Mouse (Mus musculus): Measurements from ENCODE around the gene Nhlrc1.

Nhlrc1 gene

DNA sequence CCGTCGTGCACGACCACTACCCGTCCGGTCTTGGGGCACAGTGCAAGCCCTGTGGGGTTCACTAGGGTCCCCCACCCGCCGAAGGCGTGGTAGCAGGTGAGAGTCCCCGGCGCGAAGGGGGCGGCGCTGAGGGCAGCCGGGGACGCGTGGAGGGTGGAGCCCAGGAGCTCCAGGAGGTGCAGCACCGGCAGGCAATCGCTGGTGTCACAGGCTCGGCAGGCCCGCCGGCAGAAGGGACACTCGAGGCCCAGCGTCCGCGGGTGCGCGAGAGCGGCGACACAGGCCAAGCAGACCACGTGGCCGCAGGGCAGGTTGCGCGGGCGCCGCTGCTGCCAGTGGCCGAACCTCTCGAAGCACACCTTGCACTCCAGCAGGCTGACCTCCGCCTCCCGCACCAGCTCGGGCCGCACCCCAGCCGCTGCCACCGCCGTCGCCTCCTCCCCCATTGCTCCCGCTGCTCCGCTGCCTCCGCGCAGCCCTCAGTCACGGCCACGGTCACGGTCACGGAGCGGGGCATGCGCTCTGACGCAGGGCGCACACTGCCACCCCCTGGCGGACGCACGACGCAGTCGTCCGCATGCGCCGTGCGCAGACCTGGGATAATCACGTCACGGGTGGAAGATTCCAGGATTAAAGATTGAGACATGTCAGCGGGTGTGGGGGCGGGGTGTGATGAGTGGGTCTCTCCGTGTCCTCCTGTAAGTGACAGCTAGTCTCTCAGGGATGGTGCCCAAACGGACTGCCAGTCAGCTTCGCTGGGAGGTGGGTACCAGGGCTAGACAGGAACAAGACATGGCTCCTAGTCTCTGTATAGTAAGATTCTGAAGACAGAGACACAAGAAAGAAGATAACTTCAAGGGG lies at the start of gene Nhlrc1:
Gene Nhlrc1 (minus strand): TSS at position 517 of the 861 bp plus-strand sequence.
- peak; percentile 98 for DNase-seq

DNA sequence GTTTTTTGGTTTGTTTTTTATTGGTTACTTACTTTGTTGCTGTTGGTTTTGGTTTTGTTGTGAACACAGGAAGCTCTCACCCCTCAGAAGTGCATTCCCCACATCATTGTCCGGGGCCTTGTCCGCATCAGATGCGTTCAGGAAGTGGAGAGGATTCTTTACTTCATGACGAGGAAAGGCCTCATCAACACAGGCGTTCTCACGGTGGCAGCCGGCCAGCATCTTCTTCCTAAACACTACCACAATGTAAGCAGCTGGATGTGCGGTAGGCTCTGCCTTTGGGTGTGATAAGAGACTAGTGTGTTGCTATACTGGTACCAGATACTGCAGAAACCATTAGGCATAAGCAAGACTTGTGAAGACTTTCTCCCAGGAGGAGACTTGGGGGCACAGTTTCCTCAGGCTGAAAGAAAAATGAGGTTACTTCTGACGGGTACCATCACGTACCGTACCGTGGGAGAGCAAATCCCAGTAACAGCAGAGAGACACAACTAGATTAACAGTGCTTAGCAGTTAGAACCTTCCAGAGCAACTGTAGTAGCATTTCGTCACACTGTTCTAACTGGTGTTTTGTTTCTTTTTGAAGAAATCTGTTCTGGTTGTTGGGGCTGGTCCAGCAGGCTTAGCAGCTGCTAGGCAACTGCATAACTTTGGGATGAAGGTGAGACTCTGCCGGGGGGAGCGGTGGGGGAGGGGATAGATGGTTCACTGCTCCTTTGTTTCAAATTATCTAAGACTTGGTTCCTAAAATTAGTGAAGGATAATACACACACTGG lies 49.5 kb upstream of the Nhlrc1 start:
- peak; percentile 71 for DNase-seq

DNA sequence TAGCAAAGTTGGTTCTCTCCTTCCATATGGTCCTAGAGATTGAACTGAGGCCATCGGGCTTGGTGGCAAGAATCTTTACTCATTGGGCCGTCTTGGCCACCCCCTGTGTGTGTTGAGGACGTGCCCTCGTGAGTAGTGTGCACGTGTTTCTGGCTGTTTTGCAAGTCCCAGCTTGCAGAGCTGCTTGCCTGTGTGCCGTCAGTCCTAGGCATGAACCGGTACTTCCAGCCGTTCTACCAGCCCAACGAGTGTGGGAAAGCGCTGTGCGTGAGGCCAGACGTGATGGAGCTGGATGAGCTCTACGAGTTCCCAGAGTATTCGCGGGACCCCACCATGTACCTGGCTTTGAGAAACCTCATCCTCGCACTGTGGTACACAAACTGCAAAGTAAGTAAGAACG lies 48.1 kb upstream of the Nhlrc1 start:
- DNase-seq: peak; percentile 85

DNA sequence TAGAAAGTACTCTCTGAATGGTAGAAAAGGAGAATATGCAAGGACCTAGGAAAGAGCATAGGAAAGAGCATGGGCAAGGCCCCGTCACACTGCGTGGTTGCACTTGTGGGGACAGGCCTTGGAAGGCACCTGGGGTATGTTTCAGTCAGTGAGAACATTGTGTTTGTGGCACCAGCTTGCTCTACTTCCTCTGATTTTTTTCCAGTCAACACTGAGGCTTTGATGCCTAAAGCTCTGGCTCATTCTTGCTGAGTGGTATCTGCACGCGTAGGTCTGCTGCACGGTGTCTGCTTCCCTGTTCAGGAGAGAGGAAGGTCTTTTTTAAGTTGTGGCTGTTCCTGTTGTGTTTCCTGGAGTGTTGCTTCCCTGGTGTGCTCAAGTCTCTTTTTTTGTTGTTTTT lies 42.1 kb upstream of the Nhlrc1 start:
- DNase-seq: no peak

DNA sequence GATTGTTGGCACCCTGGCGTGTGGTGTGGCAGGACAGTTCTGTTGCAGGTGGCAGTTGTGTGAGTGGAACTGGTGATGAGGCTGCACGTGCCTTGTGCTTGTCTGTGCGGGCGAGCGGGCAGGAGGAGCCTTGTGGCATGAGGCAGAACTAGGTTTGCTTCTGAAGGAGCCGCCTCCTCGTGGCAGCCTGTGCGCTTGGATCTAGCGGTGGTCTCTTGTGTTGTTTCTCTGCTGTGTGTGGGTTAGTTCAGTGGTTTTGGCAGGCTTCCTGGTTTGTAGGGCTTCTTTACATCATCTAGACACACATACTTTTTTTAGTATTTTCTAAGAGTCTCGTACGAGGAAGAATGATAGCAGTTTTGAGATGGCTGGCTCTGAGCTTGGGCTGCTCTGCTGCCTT lies 41.5 kb upstream of the Nhlrc1 start:
- DNase-seq: no peak

DNA sequence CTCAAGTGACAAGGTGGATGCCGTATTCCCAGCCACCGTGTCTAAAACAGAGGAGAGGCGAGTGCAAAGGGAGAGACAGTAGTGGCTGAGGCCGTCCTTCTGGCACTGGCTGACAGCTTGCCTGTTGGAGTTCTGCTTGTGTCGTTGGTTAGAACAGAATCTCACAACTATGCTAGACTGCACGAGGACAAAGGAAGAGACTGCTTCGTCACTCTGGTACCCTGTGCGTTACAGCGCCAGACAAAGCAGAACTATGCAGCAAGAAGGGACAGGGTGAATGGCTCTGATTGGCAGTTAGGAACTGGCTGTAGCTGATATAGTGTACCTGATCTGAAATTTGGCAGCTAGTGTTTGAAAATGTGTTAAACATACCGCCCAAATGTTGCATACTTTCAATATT lies 39.3 kb upstream of the Nhlrc1 start:
- no peak for DNase-seq

DNA sequence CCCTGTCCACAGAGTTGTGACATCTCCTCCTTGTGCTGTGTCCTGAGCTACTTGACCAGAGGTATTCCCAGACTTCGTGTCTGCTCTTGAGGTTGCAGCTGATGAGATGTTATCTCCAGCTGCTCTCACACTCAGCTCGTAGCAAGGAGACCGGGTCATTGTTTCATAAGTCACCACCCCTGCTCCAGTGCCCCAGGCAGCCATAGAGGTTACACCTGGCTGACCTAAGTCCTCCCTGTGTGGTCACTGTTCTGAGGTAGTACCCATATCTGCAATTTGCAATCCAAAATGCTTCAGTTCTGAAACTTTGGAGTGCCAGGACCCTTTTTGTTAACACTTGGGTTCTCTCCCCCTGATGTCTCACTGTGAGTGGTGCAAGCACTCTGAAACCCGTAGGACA lies 35.4 kb upstream of the Nhlrc1 start:
- DNase-seq: no peak

DNA sequence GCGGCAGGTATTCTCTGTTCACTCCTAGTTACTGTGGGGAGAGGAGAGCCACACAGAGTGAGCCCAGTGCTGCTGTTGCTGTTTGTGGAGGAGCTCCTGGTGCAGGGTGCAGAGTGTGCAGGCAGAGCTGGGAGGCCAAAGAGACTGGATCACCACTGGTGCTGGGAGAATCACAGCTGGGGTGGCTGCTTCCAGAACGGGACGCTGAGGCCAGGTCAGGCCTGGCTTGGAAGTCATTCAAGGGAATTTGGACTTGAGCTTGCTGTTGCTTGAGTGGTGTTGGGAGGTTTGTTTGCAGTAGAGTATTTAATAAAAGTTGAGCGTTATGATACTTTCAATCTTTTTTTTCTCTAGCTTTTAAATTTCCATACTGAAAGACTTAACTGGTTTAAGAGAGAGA lies 33.3 kb upstream of the Nhlrc1 start:
- no peak for DNase-seq

DNA sequence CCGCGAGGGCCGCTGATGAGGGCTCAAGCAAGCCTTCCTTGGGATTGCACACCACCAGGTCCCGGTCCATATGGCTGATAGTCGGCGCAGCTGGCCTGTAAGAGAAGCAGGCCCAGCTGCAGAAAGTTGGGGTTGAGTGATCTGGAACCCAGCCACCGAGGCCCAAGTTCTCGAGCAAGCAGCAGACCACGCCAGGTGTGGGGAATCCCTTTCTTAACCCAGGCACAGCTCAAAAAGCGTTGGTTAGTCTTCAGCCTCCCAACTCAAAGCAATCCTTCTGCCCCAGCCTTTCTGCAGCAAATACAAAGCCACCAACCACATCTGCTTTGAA lies 29.9 kb upstream of the Nhlrc1 start, which contains the start of gene Tpmt:
Gene Tpmt (minus strand): TSS at position 121 of the 331 bp plus-strand sequence.
- no peak for DNase-seq

DNA sequence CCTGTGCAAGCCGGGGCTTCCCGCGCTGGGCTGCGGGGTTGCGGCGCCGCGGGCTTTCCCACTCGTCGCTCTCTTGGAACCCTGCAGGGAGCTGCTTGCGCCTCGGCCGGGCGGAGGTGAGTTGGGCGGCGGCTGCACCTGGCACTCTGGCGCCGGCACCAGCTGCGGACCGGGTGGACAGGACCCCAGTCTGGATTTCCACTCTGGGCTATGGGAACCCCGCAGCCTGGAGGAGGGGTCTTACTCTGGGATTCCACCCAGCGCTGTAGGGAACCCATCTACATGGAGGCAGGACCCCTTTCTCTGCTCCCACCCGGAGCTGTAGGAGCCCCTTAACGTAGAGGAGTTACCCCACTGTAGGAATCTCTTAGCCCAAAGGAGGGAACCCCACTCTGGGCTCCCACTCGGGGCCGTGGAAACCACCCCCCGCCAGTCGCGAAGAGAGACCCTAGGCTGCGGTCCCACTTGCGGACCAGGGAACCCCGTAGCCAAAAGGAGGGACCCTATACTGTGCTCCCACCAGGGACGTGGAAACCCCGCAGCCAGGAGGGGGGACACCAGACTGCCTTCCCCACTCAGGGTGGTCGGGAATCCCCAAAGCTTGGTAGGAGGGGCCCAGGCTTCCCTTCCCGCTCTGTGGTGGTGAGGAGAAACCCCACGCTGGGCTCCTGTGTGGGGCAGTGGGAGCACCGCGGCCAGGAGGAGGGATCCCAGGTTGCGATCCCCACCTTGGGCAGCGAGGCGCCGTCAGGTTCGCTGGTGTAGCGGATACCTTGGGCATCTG lies 29.4 kb upstream of the Nhlrc1 start:
- peak; percentile 96 for DNase-seq

DNA sequence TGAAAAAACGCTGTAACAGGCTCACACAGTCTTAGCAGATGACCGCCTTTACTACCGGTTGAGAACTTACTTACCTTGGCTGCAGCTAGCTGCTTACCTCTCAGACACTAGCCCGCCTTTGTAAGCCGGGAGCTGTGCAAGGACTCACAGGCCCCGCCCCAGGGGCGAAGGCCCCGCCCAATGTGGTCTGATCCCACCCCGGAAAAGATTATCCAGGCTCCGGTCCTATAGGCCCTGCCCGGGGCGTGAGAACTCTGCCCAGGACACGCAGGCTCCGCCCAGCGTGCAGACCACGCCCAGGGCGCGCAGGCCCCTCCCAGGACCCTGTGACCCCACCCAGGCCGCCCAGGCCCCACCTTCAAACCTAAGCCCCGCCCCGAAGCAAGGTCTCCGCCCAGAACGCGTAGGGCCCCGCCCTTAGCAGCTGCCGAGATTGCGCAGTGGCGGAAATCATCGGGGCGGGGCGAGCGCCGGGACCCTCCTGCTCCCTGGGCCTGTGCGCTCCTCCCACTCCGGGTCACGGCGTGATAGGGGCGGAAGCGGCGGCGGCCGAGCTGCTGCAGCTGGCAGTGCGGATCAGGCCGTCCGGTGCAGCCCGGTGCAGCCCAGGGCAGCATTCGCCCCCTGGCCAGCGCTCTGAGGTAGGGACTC lies 28.5 kb upstream of the Nhlrc1 start, which contains the start of gene Kdm1b:
Gene Kdm1b (plus strand): TSS at position 470 of the 651 bp plus-strand sequence.
- DNase-seq: peak; percentile 100

DNA sequence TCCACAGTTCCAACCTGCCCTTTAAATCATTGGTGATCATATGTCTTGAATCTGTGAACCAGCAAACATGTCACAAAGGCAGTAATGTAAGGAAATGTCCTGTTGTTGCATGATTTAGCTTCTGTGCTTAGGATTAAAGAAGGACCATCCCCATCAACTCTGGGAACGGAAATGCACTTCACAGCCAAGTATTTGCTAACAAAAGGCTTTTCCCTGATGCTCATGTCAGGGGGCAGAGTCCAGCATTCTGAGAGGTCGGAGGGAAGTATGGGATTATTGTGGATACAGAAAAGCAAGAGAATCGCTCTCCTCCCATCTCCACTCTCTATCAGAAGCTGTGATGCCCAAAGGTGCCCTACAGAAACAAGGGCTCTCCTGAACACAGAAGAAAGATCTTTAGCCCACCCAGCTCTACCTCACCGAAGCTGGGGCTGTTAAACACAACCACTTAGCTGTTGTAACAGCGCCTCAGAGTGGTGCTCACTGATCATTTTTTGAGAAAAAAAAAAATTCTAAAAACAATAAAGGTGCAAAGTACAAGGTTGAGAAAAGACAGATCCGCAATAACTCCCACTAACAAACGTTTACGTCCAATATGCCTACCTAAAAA lies 27.5 kb upstream of the Nhlrc1 start:
- no peak for DNase-seq

DNA sequence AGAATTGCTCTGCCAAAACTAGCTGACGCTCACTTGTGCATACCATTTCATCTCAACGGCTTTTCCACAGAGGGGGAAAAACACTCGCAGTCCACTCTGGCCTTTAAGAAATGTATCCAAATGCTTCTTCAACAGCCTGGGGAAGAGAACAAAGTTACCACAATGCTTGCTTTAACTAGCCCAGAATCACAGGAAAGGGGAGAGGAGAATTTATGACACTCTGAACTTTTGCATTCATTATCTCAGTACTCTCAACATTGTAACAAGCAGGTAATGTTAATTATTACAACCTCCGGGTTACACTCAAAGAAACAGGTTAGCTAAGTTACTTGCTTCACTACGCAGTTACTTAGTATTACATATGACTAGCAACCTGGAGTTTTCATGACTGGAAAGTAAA lies 25.4 kb upstream of the Nhlrc1 start:
- no peak for DNase-seq

DNA sequence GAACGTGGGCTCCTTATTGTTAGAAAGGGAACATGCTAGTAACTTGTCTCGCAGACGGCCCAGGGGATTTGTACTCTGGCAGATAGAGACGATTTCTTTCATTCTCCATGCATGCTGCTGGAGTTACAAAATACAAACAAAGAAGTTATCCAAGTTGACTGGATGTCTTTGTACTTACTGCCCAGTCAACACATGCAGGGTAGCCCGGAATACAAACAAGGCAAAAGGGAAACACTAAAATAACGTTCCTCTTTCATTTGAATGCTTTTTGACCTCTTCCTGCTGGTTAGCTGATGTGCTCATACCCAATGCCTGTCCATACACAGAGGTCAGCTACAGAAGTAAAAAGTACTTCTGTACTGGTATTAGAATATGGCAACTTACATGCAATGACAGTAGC lies 23.3 kb upstream of the Nhlrc1 start:
- DNase-seq: no peak

DNA sequence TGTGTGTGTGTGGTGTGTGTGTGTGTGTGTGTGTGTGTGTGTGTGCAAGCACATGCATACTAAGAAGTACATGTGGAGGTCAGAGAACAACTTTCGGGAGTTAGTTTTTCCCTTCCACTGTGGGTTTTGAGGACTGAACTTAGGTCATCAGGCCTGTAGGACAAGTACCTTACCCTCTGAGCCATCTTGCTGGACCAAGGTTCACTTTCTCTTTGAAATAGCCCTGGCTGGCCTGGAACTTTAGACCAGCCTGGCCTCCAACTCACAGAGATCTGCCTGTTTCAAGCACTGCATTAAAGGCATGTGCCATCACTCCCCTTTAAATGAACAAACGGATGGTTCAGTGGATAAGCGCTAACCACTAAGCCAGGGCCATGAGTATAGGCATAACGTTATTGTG lies 19.0 kb upstream of the Nhlrc1 start:
- DNase-seq: no peak

DNA sequence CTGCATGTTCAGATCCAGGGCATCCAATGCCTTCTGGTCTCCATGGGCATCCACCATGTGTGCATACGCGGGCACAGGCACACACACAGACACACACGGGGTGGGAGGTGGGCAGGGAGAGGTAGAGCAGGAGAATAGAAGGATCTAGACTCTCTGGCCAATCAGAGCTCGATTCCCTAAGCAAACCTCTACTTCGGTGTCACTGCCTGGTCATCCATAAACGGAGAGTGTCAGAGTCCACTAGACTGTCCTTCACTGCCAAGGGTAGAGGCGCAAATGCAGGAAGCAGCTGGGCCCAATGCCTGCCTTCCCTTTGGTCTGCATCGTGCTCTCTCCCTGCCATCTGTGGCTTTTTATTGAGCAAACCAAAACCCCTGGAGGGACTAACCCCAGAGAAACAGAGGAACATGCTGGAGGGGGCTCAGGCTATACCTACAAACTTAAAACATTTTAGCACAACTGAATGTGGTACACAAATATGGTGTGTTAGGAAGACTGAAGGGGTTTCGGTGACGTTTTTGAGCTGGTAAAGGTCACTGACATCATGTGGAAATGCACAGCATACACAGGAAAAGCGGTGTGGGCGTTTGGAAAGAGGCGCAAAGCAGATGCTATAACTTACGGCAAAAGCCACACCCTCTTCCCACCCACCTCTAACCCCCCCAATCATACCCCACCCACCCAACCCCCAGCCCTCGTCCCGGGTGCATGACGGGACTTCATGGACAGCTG lies 15.9 kb upstream of the Nhlrc1 start:
- DNase-seq: no peak

DNA sequence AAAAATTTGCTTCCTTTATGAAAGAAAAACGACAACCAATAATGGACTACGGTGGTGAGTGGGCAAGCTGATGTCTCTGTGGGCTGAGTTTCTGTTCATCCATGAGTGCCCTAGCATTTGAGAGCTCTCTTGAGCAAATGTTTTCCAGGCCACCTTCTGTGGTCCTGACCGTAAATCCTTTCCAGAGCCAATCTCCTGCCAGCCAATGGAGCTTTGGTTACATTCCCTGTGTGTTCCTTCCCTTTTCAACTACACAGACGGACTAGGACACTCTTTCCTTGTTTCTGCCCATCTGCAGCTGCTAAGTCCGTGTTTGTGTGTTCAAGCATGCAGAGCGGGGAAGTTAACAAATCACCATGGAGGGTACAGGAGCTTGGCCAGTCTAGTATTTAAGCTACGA lies 6.1 kb upstream of the Nhlrc1 start:
- DNase-seq: no peak

DNA sequence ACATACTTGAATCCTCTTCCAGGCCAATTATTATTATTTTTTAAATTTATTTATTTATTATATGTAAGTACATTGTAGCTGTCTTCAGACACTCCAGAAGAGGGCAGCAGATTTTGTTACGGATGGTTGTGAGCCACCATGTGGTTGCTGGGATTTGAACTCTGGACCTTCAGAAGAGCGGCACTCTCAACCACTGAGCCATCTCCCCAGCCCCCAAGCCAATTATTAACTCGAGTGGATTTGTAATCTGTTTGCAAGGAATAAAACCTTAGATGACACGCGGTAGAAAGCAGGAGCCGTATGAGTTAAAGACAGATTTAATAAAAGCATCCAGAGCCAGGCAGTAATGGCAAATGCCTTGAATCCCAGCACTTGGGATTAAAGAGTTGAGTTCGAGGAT lies 5.1 kb upstream of the Nhlrc1 start:
- DNase-seq: peak; percentile 57

DNA sequence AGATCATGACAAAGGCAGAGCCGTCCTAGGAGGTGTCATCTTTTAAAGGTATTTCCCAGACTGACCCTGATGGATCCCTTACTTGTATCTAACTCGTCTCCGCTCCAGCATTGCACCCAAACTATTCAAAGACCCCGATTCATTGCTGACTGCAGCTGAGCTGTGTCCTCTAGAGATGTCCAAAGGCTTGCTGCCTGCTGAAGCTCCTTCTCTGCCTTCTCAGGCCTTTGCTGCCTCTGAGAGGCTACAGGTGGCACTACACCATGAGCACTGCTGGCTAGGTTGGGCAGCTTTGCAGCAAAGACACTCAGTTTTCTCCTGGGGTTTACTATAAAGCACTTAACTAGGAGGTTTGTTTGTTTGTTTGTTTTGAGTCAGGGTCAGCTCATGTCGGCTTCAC lies 2.6 kb upstream of the Nhlrc1 start:
- no peak for DNase-seq

DNA sequence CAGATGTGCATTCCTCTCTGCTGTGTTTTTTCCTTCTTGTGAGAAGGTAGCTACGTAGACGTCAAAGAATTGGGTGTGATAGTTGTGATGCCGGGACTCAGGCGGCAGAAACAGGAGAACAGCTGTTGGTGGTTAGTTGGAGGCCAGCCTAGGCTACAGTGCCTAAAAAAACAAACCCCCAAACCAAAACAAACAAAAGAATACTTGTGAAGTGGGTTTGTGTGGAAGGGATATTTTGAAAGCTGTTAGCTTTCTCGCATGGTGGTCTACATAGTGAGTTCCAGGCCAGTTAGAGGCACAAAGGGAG lies 498 bp upstream of the Nhlrc1 start:
- DNase-seq: no peak

DNA sequence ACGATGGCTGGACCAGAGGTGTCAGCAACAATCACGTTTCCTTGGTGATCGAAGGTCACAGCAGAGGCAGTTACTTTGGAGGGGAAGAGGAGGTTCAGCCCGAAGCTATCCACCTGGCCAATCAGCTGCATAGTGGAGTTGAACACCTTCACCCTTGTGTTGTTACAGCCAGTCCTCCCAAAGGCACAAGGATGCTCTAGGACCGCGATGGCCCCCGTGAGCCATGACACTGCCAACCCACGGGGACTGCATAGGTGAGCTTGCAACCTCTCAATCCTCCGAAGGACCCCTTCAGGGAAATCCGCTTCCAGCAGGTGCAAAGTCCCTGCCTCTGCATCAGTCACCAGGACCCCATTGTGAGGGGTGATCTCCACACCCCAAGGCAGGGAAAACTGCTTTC lies 910 bp downstream of the Nhlrc1 start:
- DNase-seq: peak; percentile 91

DNA sequence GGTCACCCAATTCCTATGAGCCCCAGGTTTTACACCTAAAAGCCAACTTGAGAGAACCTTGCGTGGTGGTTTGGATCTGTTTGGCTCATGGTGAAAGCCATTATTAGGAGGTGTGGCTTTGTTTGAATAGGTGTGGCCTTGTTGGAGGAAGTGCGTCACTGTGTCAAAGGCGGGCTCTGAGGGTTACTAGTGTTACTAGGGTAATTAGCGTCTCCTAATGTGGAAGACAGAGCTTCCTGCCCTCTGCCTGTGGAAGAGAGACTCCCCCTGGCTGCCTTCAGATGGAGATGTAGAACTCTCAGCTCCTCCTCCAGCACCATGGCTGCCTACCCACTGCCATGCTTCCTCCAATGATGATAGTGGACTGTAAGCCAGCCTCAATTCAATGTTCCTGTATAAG lies 13.1 kb downstream of the Nhlrc1 start:
- DNase-seq: no peak
